Mouse (Mus musculus) CH12.LX (cell line): ENCODE results near the gene Zfp53. TPM values are rescaled to one million over a fixed set of nuclear protein-coding genes. Genes with fewer than 3 reads are reported as not detected.

ENCODE experiments used
- DNase-seq: peaks from one replicate; pipeline ENCODE4 v3.0.0-alpha.2; 2013; ENCODE audit errors: extremely low read depth
- H3K27ac ChIP-seq: 2 replicates; pipeline ENCODE4 v1.5.1; 2012; ENCODE audit warnings: low read depth, mild to moderate bottlenecking, control low read depth, moderate library complexity; ENCODE audit not compliant: insufficient read depth
- H3K27me3 ChIP-seq: replicated peaks from 2 replicates; pipeline ENCODE3; 2012; ENCODE audit warnings: inconsistent platforms
- H3K36me3 ChIP-seq, 2 experiments: replicated peaks in 1 of 2; 2 replicates each; pipeline versions ENCODE3 to v1.6.1; 2012; ENCODE audit warnings: inconsistent platforms in 1 of 2, low read length in 1 of 2, mild to moderate bottlenecking in 1 of 2, mixed read lengths in 1 of 2, moderate library complexity in 1 of 2; ENCODE audit not compliant: control insufficient read depth in 1 of 2, insufficient read depth in 1 of 2
- H3K4me1 ChIP-seq, 2 experiments: 2 replicates each; pipeline ENCODE4 v1.6.1; 2012; ENCODE audit warnings: inconsistent platforms in 1 of 2, moderate library complexity in 1 of 2; ENCODE audit not compliant: insufficient read depth in 2 of 2, control insufficient read depth in 1 of 2
- H3K4me2 ChIP-seq: 2 replicates; pipeline ENCODE4 v1.6.1; 2012; ENCODE audit warnings: low read depth, mild to moderate bottlenecking, control low read depth; ENCODE audit not compliant: poor library complexity, insufficient read depth, severe bottlenecking
- H3K4me3 ChIP-seq, 3 experiments: fragments of 150-350 bp in 1 of 3; sonication (generic) in 1 of 3; replicated peaks in 1 of 3; 2 replicates each; pipeline versions ENCODE3 to v1.5.1; 2011 to 2012; ENCODE audit warnings: low read depth in 2 of 3, low read length in 2 of 3, mild to moderate bottlenecking in 2 of 3, moderate library complexity in 2 of 3, control low read depth in 1 of 3, improper control_type of control experiment in 1 of 3, inconsistent platforms in 1 of 3, mixed read lengths in 1 of 3; ENCODE audit not compliant: poor library complexity in 1 of 3
- H3K79me2 ChIP-seq: replicated peaks from 2 replicates; pipeline ENCODE4 v1.6.1; 2012; ENCODE audit warnings: mild to moderate bottlenecking, moderate library complexity; ENCODE audit not compliant: control insufficient read depth, poor library complexity, insufficient read depth, severe bottlenecking; ENCODE audit errors: extremely low read depth
- H3K9ac ChIP-seq: 2 replicates; pipeline ENCODE4 v1.6.1; 2012; ENCODE audit warnings: low read depth, mild to moderate bottlenecking, control low read depth, moderate library complexity; ENCODE audit not compliant: insufficient read depth
- H3K9me3 ChIP-seq: replicated peaks from 2 replicates; pipeline ENCODE3; 2012; ENCODE audit warnings: low read length, inconsistent platforms, mixed read lengths
- BHLHE40 ChIP-seq: IDR thresholded peaks from 2 replicates; pipeline ENCODE4 v1.6.1; 2011; ENCODE audit warnings: mild to moderate bottlenecking, low read depth, low read length, improper control_type of control experiment
- CHD1 ChIP-seq: IDR thresholded peaks from 2 replicates; pipeline ENCODE4 v1.6.1; 2012; ENCODE audit warnings: low read depth, low read length, improper control_type of control experiment, inconsistent platforms
- CHD2 ChIP-seq: IDR thresholded peaks from 2 replicates; pipeline ENCODE4 v1.6.1; 2011; ENCODE audit warnings: low read length, improper control_type of control experiment
- CTCF ChIP-seq, 2 experiments: IDR thresholded peaks in 1 of 2; conservative IDR thresholded peaks in 1 of 2; 2 replicates each; pipeline ENCODE4 v1.5.1; 2011 to 2012; ENCODE audit warnings: low read depth in 2 of 2, low read length in 2 of 2, improper control_type of control experiment in 1 of 2, inconsistent platforms in 1 of 2, mild to moderate bottlenecking in 1 of 2, moderate library complexity in 1 of 2
- E2F4 ChIP-seq: IDR thresholded peaks from 2 replicates; pipeline ENCODE4 v1.6.1; 2011; ENCODE audit warnings: low read depth, low read length, improper control_type of control experiment; ENCODE audit not compliant: insufficient replicate concordance
- ELF1 ChIP-seq: IDR thresholded peaks from 2 replicates; pipeline ENCODE4 v1.6.1; 2014; ENCODE audit warnings: low read depth, mild to moderate bottlenecking, inconsistent platforms, low read length, improper control_type of control experiment
- EP300 ChIP-seq: IDR thresholded peaks from 2 replicates; pipeline ENCODE4 v1.6.1; 2011; ENCODE audit warnings: low read length, improper control_type of control experiment
- ETS1 ChIP-seq: conservative IDR thresholded peaks from 2 replicates; pipeline ENCODE4 v1.6.1; 2012; ENCODE audit warnings: low read depth, mild to moderate bottlenecking, inconsistent platforms, low read length, improper control_type of control experiment, moderate library complexity
- GABPA ChIP-seq: IDR thresholded peaks from 2 replicates; pipeline ENCODE4 v1.6.1; 2012; ENCODE audit warnings: low read depth, low read length, improper control_type of control experiment, inconsistent platforms; ENCODE audit not compliant: insufficient replicate concordance
- HCFC1 ChIP-seq: IDR thresholded peaks from 2 replicates; pipeline ENCODE4 v1.6.1; 2012; ENCODE audit warnings: low read depth, mild to moderate bottlenecking, inconsistent platforms, low read length, improper control_type of control experiment
- IRF4 ChIP-seq: IDR thresholded peaks from 2 replicates; pipeline ENCODE4 v1.6.1; 2014; ENCODE audit warnings: low read depth, mild to moderate bottlenecking, inconsistent platforms, low read length, improper control_type of control experiment
- JUN ChIP-seq: IDR thresholded peaks from 2 replicates; pipeline ENCODE4 v1.6.1; 2011; ENCODE audit warnings: low read depth, mild to moderate bottlenecking, low read length, improper control_type of control experiment, moderate library complexity; ENCODE audit not compliant: insufficient read depth
- JUND ChIP-seq: conservative IDR thresholded peaks from 2 replicates; pipeline ENCODE4 v1.6.1; 2011; ENCODE audit warnings: low read depth, low read length, improper control_type of control experiment
- KAT2A ChIP-seq: IDR thresholded peaks from 2 replicates; pipeline ENCODE4 v1.6.1; 2012; ENCODE audit warnings: low read length, improper control_type of control experiment, inconsistent platforms; ENCODE audit not compliant: insufficient replicate concordance
- MAFK ChIP-seq: IDR thresholded peaks from 2 replicates; pipeline ENCODE4 v1.6.1; 2011; ENCODE audit warnings: low read length, improper control_type of control experiment; ENCODE audit not compliant: insufficient replicate concordance
- MAX ChIP-seq: IDR thresholded peaks from 2 replicates; pipeline ENCODE4 v1.6.1; 2011; ENCODE audit warnings: low read length, improper control_type of control experiment
- MAZ ChIP-seq: IDR thresholded peaks from 2 replicates; pipeline ENCODE4 v1.6.1; 2012; ENCODE audit warnings: low read depth, mild to moderate bottlenecking, inconsistent platforms, low read length, improper control_type of control experiment, moderate library complexity
- MEF2A ChIP-seq: IDR thresholded peaks from 2 replicates; pipeline ENCODE4 v1.6.1; 2014; ENCODE audit warnings: low read depth, mild to moderate bottlenecking, inconsistent platforms, low read length, improper control_type of control experiment, borderline replicate concordance
- MXI1 ChIP-seq: IDR thresholded peaks from 2 replicates; pipeline ENCODE4 v1.6.1; 2011; ENCODE audit warnings: mild to moderate bottlenecking, low read depth, low read length, improper control_type of control experiment
- MYC ChIP-seq: IDR thresholded peaks from 2 replicates; pipeline ENCODE4 v1.6.1; 2011; ENCODE audit warnings: low read depth, mild to moderate bottlenecking, improper control_type of control experiment, low read length
- NELFE ChIP-seq: IDR thresholded peaks from 2 replicates; pipeline ENCODE4 v1.6.1; 2011; ENCODE audit warnings: low read depth, low read length, improper control_type of control experiment
- NRF1 ChIP-seq: IDR thresholded peaks from 2 replicates; pipeline ENCODE4 v1.6.1; 2014; ENCODE audit warnings: low read depth, mild to moderate bottlenecking, inconsistent platforms, low read length, improper control_type of control experiment, moderate library complexity
- PAX5 ChIP-seq: IDR thresholded peaks from 2 replicates; pipeline ENCODE4 v1.6.1; 2012; ENCODE audit warnings: low read length, inconsistent platforms, mixed read lengths
- POLR2A ChIP-seq: IDR thresholded peaks from 2 replicates; pipeline ENCODE4 v1.6.1; 2011; ENCODE audit warnings: low read depth, mild to moderate bottlenecking, improper control_type of control experiment, low read length
- POLR2AphosphoS2 ChIP-seq: IDR thresholded peaks from 2 replicates; pipeline ENCODE4 v1.6.1; 2011; ENCODE audit warnings: low read depth, low read length, improper control_type of control experiment
- RAD21 ChIP-seq: IDR thresholded peaks from 2 replicates; pipeline ENCODE4 v1.6.1; 2011; ENCODE audit warnings: low read depth, mild to moderate bottlenecking, low read length, improper control_type of control experiment, moderate library complexity
- RCOR1 ChIP-seq: conservative IDR thresholded peaks from 2 replicates; pipeline ENCODE4 v1.6.1; 2012; ENCODE audit warnings: low read depth, mild to moderate bottlenecking, inconsistent platforms, low read length, improper control_type of control experiment
- SIN3A ChIP-seq: IDR thresholded peaks from 2 replicates; pipeline ENCODE4 v1.6.1; 2012; ENCODE audit warnings: low read length, improper control_type of control experiment, inconsistent platforms
- SMC3 ChIP-seq: IDR thresholded peaks from 2 replicates; pipeline ENCODE4 v1.6.1; 2011; ENCODE audit warnings: low read depth, low read length, improper control_type of control experiment
- TBP ChIP-seq: conservative IDR thresholded peaks from 2 replicates; pipeline ENCODE4 v1.6.1; 2011; ENCODE audit warnings: low read depth, low read length, improper control_type of control experiment
- TCF12 ChIP-seq: IDR thresholded peaks from 2 replicates; pipeline ENCODE4 v1.6.1; 2014; ENCODE audit warnings: low read depth, mild to moderate bottlenecking, inconsistent platforms, low read length, improper control_type of control experiment
- UBTF ChIP-seq: IDR thresholded peaks from 2 replicates; pipeline ENCODE4 v1.6.1; 2012; ENCODE audit warnings: low read depth, mild to moderate bottlenecking, inconsistent platforms, low read length, improper control_type of control experiment, moderate library complexity
- USF1 ChIP-seq: IDR thresholded peaks from 2 replicates; pipeline ENCODE4 v1.6.1; 2014; ENCODE audit warnings: low read depth, mild to moderate bottlenecking, inconsistent platforms, low read length, improper control_type of control experiment
- USF2 ChIP-seq: conservative IDR thresholded peaks from 2 replicates; pipeline ENCODE4 v1.6.1; 2011; ENCODE audit warnings: low read depth, low read length, improper control_type of control experiment
- ZC3H11A ChIP-seq: IDR thresholded peaks from 2 replicates; pipeline ENCODE4 v1.6.1; 2012; ENCODE audit warnings: low read depth, mild to moderate bottlenecking, inconsistent platforms, low read length, improper control_type of control experiment
- ZKSCAN1 ChIP-seq: IDR thresholded peaks from 2 replicates; pipeline ENCODE4 v1.6.1; 2012; ENCODE audit warnings: low read depth, inconsistent platforms, low read length, improper control_type of control experiment, borderline replicate concordance
- ZMIZ1 ChIP-seq: IDR thresholded peaks from 2 replicates; pipeline ENCODE4 v1.6.1; 2012; ENCODE audit warnings: low read depth, mild to moderate bottlenecking, inconsistent platforms, low read length, improper control_type of control experiment
- ZNF384 ChIP-seq: IDR thresholded peaks from 2 replicates; pipeline ENCODE4 v1.6.1; 2012; ENCODE audit warnings: low read depth, low read length, improper control_type of control experiment, inconsistent platforms
- dilution Hi-C: fragments of 300-500 bp; cut with MboI; formaldehyde crosslinking; loops from 2 replicates; pipeline ENCODE4 v1.14.3; 2020; ENCODE audit warnings: low sequenced_read_pairs; ENCODE audit not compliant: extremely low pct_unique_long_range_greater_than_20kb, extremely low pct_ligation_motif_present
- in situ Hi-C: fragments of 300-500 bp; cut with MboI; formaldehyde crosslinking; loops from 3 replicates; pipeline ENCODE4 v1.14.3; 2019; ENCODE audit warnings: low sequenced_read_pairs, low pct_ligation_motif_present, low pct_unique_long_range_greater_than_20kb, mixed read lengths
- polyA plus RNA-seq: library from polyadenylated mRNA; unstranded; fragments of >175 nt; gene quantifications from 2 replicates; pipeline ENCODE4 v1.2.1, GENCODE M21; 2012; ENCODE audit warnings: low read depth; ENCODE audit not compliant: insufficient read length
- total RNA-seq, 2 experiments: library from RNA; depleted of rRNA; stranded (reverse); fragments of 300-350 nt in 1 of 2; fragments of >200 nt in 1 of 2; gene quantifications; 2 replicates each; pipeline ENCODE4 v1.2.3; 2012 to 2014

Zfp53 gene
- total and polyA plus RNA-seq, 3 experiments, result 2.4 to 8.4 (median 4.7) TPM

GRCm38 (mm10) chr17:21450138-21450704, 38.6 kb upstream of the Zfp53 start, which contains the start of gene Zfp51:
Gene Zfp51, plus strand, starts transcription at chr17:21450374.
- Histone ChIP-seq H3K27ac (peak within 1 kb of the TSS; percentile 37; the same call in 1 of the 2 replicates), H3K27me3 (no peaks in the 10 kb centered on the region), H3K4me2 (peak within 1 kb of the TSS; percentile 85), H3K9ac (peak within 1 kb of the TSS; percentile 88), H3K9me3 (no peaks in the 10 kb centered on the region), H3K4me1 (peaks cover 8 to 19% of the 10 kb centered on the region in 2 experiments; a peak in 3 of 4 replicates), H3K36me3 (peaks cover 3 to 17% of the 10 kb centered on the region in 2 experiments), H3K79me2 (peaks cover 2% of the 10 kb centered on the region; the same call in 1 of the 2 replicates), H3K4me3 (peak within 1 kb of the TSS; percentile 76 to 96 (median 77))
- TF ChIP-seq NELFE, result peak; percentile 77
- 0 out of 2 replicates have a peak, but pooled peaks have one; percentile 37 for TF ChIP-seq EP300
- 0 out of 2 replicates have a peak, but pooled peaks have one; percentile 61 for TF ChIP-seq KAT2A
- TF ChIP-seq E2F4, result peak; percentile 74; the same call in 1 of the 2 replicates
- peak; percentile 55; the same call in 1 of the 2 replicates for TF ChIP-seq CHD1
- peak; percentile 67; the same call in 1 of the 2 replicates for TF ChIP-seq TCF12
- TF ChIP-seq JUN, result no peak
- no peak; the same call in 1 of the 2 replicates for TF ChIP-seq SMC3
- TF ChIP-seq USF1, result no peak
- TF ChIP-seq TBP, result peak; percentile 74
- peak; percentile 88 for TF ChIP-seq MXI1
- no peak for TF ChIP-seq CTCF (conservative IDR thresholded peaks at IDR 0.05 in 1 of 2, IDR thresholded peaks at IDR 0.05 in 1 of 2; ENCODE audit: low read depth in 2 of 2, low read length in 2 of 2)
- TF ChIP-seq POLR2AphosphoS2, result 0 out of 2 replicates have a peak, but pooled peaks have one; percentile 41
- TF ChIP-seq BHLHE40, result no peak
- no peak for TF ChIP-seq ZNF384
- TF ChIP-seq NRF1, result peak; percentile 32; the same call in 1 of the 2 replicates
- TF ChIP-seq MAZ, result peak; percentile 71
- TF ChIP-seq ETS1, result peak; percentile 36; the same call in 1 of the 2 replicates
- TF ChIP-seq IRF4, result peak; percentile 48
- no peak; the same call in 1 of the 2 replicates for TF ChIP-seq JUND
- peak; percentile 99 for TF ChIP-seq ELF1
- TF ChIP-seq MYC, result peak; percentile 81; the same call in 1 of the 2 replicates
- peak; percentile 89 for TF ChIP-seq SIN3A
- no peak for TF ChIP-seq MAFK
- TF ChIP-seq MEF2A, result peak; percentile 51; the same call in 1 of the 2 replicates
- TF ChIP-seq USF2, result no peak
- no peak for TF ChIP-seq GABPA
- no peak for TF ChIP-seq ZC3H11A
- no peak for TF ChIP-seq ZMIZ1
- no peak for TF ChIP-seq PAX5
- peak; percentile 74 for TF ChIP-seq MAX
- TF ChIP-seq CHD2, result 0 out of 2 replicates have a peak, but pooled peaks have one; percentile 46
- no peak for TF ChIP-seq ZKSCAN1
- peak; percentile 78 for TF ChIP-seq HCFC1
- TF ChIP-seq UBTF, result no peak
- TF ChIP-seq RCOR1, result peak; percentile 80; the same call in 1 of the 2 replicates
- peak; percentile 85 for TF ChIP-seq POLR2A
- no peak for TF ChIP-seq RAD21
- dilution Hi-C loops, result no loop called here
- in situ Hi-C loops, result no loop called here
- peak; percentile 96 for DNase-seq
